Mouse (Mus musculus) spleen, postnatal 14 days (tissue): Measurements from ENCODE around the gene Atg101.

Source experiments
- DNase-seq, 2 experiments: peaks; one replicate each; pipeline ENCODE4 v3.0.0; 2021 to 2022; ENCODE audit warnings: low spot score in 2 of 2

Gene Atg101

DNA sequence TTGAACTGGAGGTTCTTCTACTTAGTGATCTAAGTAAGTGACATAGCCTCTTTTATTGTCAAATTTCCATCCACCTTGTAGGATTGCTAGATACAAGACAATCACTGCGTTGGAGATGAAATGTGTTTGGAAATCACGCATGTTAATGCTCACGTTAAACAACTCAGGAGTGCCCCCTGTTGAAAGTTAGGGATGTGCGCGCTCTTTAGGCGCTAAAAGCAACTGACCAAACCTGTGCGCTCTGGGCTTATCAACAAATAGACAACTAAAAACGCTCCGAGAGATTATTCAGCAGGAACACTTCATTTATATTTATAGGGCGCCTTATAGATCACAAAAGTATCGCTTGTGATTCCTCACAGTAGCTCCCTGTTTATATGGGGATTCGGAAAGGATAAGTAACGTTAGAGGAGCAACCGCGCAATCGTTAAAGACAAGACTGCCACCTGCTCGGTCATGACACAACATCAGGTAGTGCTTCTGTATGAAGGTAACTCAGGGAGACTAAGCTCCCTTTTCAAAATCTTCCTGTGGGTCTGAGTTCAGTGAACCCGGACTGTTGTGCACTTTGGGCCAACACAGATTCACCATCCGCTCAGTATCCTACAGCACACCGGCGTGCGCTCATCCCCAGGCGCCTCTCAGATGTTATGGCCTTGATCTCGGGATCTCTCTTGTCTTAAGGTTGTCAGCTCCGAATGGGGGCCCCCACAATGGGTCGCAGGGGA is 725 bp upstream of the Atg101 start:
- DNase-seq = peak in 1 of 2 experiments; percentile 49

DNA sequence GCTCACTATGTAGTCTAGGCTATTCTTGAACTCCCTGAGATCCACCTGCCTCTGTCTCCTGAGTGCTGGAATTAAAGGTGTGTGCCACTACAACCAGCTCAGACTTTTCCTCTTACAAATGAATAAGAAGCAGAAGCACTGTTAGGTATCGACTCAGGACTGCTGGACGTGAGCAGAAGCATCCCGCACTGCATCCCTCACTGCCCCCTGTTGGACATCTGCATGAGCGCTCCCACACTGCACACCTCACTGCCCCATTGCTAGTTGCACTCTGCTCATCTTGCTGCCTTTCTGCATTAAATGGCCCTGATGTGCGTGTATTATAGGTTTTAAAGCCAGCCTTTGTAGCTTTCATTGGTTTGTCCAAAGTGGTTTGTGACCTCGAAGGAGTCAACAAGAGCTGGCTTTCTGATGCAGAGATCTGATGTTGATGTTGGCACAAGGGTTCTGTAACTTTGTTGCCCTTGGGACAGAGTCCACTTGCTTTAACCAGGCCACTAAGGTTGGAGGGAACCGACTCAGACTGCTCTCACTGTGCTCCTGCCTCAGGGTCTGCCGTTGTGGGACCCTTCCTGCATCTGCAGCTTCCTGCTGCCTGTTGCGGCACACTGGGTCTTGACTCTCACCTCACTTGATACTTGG is 2.2 kb downstream of the Atg101 start:
- DNase-seq = no peak

DNA sequence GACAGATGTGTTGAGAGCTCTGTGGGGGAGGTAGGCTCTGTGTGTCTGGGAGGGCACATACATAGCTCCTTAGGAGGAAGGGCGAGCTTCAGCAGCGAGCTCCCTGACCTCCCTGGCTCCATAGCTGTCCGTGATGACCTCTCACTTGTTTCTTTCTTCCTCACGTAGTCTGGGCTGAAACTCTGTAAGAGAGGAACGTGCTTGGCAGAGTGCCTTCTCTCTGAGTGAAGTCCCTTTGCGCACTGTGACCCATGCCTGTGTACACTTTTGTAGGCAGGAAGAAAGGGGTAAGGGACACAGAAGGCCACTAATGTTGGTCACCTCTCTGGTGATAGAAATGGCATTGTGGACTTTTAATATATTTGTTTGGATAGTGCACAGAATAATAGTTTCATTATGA is 3.3 kb downstream of the Atg101 start:
- DNase-seq = no peak

DNA sequence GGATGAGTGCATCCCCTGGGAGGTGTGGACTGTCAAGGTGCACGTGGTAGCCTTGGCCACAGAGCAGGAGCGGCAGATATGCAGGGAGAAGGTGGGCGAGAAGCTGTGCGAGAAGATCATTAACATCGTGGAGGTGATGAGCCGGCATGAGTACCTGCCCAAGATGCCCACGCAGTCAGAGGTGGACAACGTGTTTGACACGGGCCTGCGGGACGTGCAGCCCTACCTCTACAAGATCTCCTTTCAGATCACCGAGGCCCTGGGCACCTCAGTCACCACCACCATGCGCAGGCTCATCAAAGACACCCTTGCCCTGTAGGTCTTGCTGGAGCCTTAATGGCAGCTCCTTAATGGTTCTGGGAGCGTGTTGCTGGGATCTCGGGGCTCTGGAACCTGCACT is 6.3 kb downstream of the Atg101 start:
- no peak for DNase-seq

DNA sequence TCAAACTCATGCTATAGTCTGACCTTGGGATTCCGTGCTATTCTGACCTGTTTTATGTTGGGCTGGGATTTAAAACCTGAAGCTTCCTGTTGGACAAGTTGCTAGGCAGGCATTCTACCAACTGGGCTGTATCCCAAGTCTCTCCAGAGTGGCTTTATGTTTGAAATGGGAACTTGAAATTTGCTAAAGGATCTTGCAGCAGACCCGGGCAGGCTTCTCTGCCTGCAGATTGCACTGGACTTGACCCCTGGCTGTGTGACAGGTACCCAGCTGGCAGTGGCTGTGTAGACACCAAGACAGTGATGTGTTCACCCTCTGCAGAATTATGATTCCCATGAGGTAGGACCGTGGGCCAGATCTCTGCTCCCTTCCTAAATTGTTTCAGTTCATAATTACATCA is 7.9 kb downstream of the Atg101 start:
- no peak for DNase-seq

DNA sequence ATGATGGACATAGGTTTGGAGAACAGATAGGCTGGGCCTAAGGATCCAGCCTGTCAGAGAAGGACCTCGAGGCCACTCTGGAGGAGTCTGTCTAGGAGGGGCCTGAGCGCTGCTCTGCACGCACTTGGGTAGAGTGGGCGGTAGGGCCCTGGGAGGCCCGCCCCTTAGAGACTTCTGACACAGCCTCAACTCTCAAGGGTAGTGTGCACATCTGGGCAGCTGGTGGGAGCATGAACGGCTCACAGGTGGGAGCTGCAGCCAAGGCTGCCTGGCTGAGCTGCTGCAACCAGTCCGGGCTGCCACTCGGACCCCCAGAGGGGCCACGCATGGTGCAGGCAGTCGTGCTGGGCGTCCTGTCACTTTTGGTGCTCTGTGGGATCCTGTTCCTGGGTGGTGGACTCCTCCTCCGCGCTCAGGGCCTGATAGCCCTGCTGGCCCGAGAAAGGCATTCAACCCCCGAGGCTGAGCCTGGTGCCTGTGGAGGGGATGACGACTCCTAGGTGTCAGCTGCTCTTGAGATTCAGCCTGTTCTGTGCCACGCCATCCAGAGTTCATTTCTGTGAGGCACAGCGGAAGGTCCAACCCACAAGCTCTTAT is 9.1 kb downstream of the Atg101 start, which contains the start of gene 6030408B16Rik:
Gene 6030408B16Rik, plus strand, starts transcription at position 188 of the 597 bp plus-strand sequence.
- no peak for DNase-seq

DNA sequence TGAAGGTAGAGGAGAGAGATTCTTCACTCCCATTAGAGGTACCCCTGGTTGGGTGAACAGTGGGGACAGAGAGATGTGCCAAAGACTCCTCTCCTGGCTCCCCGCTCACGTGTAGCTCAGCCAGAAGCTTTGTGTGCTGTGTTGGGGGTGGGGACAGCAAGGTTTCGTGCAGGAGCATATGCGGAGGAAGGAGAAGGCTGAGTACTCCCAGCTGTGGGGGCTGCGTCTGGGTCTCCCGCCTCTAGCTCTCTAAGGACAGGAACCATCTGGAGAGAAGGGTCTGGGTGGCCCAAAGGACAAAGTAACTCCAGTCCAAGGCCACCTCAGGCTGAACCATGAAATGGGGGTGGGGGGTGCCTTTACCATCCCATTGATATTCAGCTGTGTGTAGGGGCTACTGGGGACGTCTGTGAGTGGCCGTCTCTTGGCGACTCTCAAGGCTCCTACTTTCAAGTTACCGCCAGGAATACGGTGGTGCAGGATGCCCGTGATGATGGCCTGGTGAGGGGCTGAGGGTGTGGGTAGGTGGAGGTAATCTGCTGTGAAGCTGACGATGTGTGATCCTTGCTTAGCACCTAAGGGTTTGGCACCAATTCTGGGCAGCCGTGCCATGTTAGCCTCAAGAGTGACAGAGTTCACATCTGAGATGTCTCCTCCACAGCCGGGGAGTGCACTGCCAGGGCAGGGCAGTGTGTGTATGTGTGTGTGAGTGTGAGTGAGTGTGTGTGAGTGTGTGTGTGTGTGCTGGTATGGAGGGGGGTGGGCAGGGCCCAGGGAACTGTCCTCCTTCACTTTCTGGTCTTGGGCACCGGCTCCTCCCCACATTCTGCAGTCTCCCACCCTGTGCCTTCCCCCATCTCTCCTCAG is 10.2 kb downstream of the Atg101 start:
- no peak for DNase-seq

DNA sequence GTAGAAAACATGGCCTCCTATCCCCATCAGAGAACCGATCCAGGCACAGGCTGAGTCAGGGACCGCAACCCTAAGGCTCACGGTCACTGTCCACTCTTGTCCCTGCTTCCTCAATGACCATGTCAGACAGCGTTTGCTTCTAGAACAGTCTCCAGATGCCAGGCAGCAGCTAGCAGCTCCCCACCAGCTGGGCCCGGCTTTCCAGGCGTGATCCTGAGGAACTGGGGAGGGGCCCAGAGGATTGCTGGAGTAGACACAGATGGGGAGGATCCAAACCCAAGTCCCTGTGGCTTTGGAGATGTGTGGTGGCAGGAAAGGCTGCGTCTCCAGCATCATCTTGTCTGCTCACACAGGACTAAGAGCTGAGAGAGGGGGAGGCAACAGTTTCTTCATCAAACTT is 11.0 kb downstream of the Atg101 start:
- DNase-seq = no peak

DNA sequence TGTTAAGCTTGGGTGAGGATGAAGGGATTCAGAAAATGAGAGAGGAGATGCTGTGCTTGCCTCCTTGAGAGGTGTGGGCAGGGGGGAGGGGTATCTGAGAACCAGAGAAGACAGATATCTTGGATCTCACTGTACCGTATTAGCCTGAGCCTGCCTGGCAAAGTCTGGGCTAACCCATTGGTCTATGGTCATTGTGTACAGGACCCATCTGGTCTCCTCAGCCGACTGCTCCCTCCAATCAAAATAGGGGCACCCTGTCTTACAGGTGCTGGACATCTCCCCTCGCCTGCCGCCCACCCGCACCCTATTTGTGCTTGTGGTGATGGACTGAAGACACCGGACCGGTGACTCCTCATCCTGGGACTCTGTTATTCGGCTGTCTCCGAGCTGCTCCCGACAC is 11.5 kb downstream of the Atg101 start:
- no peak for DNase-seq

DNA sequence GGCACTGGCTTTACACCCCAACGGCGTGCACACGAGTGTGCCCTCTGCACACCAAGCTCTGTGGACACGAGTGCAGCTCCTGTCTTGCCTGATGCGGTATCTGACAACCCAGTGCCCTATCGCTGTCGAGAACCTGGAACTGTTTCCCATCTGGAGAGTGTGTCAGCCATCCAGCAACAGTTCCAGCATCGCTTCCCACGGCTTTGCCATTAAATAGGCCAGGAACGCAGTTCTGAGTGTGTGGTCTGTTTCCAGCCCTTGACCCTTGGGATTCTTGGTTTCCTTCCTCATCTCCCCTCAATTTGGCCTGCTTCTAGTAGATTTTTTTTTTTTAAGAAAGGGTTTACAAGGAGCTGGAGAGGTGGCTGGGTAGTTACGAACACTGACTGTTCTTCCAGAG is 12.0 kb downstream of the Atg101 start:
- no peak for DNase-seq

DNA sequence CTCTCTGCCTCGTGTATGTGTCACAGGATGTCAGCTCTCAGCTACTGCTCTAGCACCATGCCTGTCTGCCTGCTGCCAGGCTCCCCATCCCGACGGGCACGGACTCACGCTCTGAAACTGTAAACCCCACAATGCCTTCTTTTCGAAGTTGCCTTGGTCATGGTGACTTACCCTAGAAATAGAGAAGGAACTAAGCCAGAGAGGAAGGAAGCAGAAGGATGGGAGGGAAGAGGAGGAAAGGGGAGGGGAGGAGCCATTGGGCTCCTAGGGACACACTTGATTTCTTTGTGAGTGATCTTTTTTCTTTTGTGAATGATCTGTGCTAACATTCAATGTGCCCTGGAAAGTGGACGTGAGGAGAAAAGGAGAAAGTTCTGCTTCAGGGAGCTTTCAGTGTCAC is 13.9 kb downstream of the Atg101 start:
- DNase-seq = no peak

DNA sequence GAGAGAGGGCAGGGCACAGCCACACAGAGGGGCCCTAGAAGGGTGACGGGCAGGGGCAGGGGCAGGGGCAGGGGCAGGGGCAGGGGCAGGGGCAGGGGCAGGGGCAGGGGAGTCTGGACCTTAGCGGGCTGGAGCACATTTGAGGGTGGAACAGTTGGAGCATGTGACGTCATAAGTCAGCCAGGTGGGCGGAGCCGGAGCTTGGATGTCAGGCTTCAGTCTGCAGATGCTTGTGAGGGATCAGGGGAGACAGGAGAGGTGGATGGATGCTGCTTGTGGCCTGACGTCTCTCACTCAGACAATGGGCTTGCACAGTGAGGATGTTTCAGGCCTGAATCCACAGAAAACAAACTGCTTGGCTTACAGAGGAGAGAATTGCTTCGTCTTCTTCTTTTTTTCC is 14.5 kb downstream of the Atg101 start:
- no peak for DNase-seq

DNA sequence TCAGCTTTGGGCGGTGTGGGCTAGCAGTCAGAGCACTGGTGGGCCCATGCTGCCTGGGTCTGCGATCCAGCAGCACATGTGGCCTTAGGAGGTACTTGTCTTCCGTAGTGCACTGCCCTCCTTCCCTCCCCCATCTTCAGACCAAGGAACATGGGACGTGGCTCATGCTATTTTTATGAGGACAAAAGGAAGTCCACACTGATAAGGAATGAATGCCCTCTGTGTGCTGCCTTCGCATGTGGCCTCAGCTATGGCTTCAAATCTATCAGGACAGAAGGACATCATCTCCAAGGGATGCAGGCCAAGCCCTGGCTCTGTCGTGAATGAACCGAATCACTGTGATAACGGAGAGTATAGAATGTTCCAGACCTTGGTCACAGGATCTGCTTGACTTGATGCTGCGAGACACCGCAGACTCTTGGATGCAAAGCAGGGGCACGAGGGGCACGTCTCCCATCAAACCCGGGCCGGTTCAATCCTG is 15.4 kb downstream of the Atg101 start:
- no peak for DNase-seq

DNA sequence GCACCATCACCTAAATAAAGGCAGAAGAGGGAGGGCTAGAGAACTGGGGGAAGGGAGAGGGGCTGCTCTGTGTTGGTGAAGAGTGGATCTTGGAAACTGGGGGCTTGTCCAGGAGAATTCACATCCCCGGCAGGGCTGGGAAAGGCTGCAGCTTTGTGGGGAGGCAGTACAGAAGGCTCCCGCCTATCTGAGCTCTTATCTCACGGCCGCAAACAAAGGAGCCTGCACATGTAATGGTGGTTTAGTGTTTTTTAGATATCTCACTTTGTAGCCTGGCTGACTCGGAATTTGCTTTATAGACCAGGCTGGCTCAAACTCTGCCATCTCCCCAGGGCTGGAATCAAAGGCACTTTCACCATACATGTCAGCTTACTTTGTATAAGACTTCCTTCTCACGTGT is 16.1 kb downstream of the Atg101 start:
- no peak for DNase-seq

DNA sequence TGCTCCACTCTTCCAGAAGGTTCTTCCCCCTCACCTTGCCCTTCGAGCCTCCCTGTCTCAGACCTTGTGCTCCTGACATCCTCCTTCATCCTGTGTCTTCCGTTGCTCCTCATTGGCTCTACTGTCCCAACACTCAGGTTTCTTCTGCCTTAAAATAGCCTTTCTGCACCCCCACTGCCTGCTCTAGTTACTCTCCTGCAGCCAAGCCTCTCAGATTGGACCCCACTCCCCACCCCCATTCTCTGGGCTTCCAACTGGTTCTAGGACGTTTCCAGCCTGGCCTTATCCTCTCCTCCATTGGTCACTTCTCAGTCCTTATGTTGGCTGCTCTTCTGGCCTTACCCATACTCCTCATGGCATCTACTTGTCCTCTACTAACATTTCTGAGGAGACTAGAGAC is 18.1 kb downstream of the Atg101 start:
- DNase-seq = no peak

DNA sequence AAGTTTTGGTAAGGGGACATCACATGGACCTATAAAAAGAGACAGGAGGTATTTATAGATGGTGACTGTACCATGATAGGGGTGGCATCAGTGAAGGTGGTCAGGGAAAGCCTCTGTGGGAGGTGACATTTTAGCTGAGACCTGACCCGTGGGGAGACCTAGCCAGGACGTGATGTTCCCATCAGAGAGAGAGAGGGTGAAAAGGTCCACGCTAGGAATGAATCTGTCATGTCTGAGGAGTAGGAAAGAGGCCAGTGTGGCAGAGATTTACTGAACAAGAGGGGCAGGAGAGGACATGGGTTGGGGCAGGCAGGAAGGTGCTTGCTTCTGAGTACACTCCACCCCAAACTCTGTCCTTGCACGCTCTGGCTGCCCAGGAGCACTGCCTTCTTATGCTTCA is 19.8 kb downstream of the Atg101 start:
- no peak for DNase-seq

DNA sequence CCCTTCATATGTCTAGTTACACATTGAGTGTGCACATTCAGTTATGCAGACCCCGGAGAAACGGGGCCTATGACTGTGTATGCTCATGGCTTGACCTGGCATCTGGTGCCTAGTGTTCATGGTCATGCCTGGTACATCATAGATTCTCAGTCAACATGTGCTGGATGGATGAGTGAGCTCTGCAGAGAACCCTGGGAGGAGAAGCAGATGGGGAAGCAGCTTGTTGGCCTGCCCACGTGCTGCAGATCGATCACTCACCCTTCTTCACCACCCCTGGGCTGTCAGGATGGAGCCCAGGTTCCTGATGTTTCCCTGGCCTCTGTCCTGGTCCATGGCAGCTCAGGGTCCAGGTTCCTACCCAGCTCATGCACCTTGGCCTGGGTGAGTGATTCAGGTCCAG is 22.4 kb downstream of the Atg101 start:
- DNase-seq = no peak

DNA sequence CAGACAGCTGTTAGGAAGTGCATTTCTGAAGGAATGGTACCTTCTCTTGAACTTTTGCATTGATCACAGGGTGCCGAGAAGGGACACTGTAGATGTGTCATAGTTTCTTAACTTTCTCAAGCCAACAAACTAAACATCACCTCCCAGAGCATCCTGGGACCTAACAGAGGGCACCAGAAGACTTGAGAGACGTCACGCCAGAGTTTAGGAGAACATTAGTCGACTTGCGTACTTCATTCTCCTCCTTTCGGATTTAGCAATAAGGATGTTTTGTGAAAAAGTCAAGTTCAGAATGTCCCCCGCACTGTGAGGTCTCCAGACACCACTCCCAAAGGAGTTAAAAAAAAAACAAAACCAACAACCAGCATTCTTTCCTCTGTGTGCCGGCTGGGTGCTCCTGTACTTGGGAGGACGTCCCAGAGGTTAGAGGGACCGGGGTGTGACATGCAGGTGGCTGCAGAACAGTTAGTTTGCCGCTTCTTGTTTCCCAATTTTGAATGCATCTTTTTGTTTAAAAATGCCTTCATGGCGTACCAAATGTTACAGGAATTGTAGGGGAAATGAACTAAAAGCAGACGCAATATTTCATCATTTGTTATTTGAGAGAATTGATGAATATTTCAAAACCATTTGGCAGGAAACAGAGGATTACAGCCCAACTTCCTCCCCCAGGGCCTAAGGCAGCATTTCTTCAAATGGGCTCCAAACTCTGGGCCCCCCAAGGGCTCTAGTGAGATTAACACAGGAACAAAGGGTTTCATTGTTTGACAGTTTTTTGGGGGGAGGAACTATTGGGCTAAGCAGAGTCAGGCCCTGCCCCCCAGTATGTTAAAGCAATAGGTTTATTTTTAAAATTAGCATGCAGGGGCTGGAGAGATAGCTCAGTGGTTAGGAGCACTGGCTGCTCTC is 24.6 kb downstream of the Atg101 start:
- no peak for DNase-seq

DNA sequence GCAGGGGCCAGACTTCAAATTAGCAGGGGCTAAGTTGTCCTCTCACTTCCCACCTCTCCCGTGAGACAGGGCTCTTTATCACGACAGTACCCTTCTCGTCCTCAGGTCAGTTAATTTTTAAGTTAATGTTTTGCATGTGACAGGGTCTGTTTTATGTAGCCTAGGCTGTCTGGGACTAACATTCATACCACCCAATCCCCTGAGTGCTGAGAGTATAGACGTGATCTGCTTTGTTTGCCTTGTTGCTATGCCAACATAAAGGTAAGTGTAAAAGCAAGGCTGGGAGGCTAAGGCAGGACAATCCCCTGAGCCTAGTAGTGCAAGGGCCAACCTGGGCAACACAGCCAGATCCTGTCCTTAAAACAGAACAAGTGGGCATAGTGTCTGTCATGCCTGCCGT is 25.4 kb downstream of the Atg101 start:
- DNase-seq = no peak

DNA sequence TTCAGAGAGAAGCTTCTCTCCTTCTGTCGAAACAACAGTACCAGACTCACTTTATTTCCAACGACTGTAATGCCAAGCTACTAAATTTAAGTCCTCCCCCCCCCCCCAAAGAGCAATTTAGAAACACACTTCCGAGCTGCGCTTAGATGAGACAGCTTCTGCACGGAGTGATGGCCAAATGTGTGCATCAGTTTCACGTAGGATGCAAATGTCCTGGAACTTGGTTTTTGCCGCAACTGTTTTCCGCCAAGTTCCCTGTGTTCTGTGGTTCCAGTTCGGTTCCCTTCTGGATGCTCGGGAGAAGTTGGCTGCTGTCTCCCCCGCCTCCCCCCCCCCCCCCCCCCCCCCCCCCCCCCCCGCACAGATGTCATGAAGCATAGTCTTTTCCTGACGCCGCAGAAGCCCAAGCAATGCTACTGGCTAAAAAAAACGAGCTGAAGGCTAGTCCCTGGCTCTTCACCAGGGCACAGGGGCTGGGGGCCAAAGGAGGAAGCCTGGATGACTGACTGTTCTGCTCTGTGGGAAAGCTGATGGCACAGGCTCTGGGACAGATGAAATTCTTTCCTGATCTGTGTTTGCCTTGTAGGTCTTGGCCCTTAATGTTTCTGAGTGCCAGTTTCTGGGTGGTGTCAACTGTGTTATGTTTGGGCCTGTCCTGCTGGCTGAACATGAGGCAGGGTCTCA is 27.2 kb downstream of the Atg101 start:
- DNase-seq = no peak

DNA sequence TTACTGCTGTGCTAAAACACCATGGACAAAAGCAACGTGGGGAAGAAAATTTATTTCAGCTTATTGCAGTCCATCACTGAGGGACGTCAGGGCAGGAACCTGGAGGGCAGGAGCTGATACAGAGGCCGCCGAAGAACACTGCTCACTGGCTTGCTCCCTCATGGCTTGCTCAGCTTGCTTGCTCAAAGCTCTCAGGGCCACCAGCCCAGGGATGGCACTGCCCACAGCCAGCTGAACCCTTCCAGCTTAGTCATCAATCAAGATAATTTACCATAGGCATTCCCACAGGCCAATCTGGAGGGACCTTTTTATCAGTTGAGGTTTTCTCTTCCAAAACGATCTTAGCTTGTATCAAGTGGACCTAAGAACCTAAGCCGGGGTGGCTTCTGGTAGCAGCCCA is 27.9 kb downstream of the Atg101 start:
- no peak for DNase-seq
